Mouse (Mus musculus): ENCODE results near the gene Ccdc102a. TPM values are rescaled to one million over a fixed set of nuclear protein-coding genes. Genes with fewer than 3 reads are reported as not detected.
A peak's percentile ranks its signal among the peaks of the same experiment; 100 is the strongest.

The Ccdc102a gene
- polyA plus RNA-seq, 1 experiment: 5.4 TPM

DNA sequence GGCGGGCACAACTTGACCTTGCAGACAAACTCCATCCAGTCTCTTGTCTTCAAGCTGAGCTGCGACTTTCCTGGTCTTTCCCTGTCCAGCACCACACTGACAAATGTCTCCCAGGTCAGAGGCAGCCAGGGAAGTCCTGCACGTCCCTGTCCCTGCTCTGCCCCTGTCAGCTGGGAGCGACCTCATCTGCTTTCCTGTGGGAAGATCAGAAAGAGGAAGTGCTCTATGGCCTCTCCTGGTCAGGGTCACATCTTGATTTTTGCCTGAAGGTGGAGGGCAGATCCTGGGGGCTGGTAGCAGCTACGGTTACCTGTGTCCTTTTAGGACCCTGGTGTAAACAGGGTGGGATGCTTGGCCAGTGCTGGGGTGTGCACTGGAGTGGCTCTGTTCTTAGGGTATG is 16.0 kb upstream of the Ccdc102a start:
- Histone ChIP-seq H3K4me1 (ENCODE audit: control insufficient read depth, insufficient read depth, low read length) (no peaks in the 10 kb centered on the region), H3K27ac (ENCODE audit: insufficient read depth, low read length) (no peak overlapping the region), H3K27me3 (ENCODE audit: control insufficient read depth, insufficient read depth, low read length, poor library complexity, severe bottlenecking) (no peaks in the 10 kb centered on the region)

DNA sequence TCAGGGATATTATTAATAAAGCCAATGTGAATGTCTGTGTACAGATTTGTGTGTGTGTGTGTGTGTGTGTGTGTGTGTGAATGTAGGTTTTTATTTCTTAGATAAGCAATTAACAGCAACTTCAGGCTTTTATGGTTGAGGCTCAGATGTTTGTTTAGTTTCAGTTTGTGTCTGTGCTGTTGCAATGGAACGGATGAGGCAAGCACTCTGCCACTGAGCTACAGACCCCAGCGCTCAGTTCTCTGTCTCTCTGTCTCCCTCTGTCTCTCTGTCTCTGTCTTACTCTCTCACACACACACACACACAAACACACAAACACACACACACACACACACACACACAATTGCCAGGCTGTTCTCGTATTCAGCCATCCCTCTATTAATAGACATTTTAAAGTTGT is 10.3 kb upstream of the Ccdc102a start:
- H3K4me1 ChIP-seq (ENCODE audit: control insufficient read depth, insufficient read depth, low read length): no peaks in the 10 kb centered on the region
- H3K4me3 ChIP-seq (ENCODE audit: low read depth, low read length): no peak overlapping the region
- H3K9ac ChIP-seq (ENCODE audit: low read depth, poor library complexity, severe bottlenecking): no peak overlapping the region
- no peaks in the 10 kb centered on the region for H3K27me3 ChIP-seq (ENCODE audit: control insufficient read depth, insufficient read depth, low read length, poor library complexity, severe bottlenecking)
- no peaks in the 10 kb centered on the region for H3K9me3 ChIP-seq (replicated peaks; ENCODE audit: control insufficient read depth, insufficient read depth, low read length, poor library complexity, severe bottlenecking)
- no peak overlapping the region for H3K27ac ChIP-seq (ENCODE audit: insufficient read depth, low read length)
- TF ChIP-seq EP300 (IDR thresholded peaks at IDR 0.05; ENCODE audit: insufficient read depth, low read depth, low read length) (no peak), CTCF (IDR thresholded peaks at IDR 0.05; ENCODE audit: low read depth, low read length) (no peak), POLR2A (IDR thresholded peaks at IDR 0.05; ENCODE audit: insufficient read depth, low read length) (no peak)
- no peaks in the 10 kb centered on the region for H3K36me3 ChIP-seq (ENCODE audit: control insufficient read depth, insufficient read depth, low read length, poor library complexity, severe bottlenecking)

More for the DNA sequence above, 16.0 kb upstream of the Ccdc102a start:
- H3K4me3 ChIP-seq (ENCODE audit: low read depth, low read length): no peak overlapping the region
- no peaks in the 10 kb centered on the region for H3K36me3 ChIP-seq (ENCODE audit: control insufficient read depth, insufficient read depth, low read length, poor library complexity, severe bottlenecking)
- no peak for TF ChIP-seq EP300 (IDR thresholded peaks at IDR 0.05; ENCODE audit: insufficient read depth, low read depth, low read length)
- TF ChIP-seq POLR2A (IDR thresholded peaks at IDR 0.05; ENCODE audit: insufficient read depth, low read length): no peak
- TF ChIP-seq CTCF (IDR thresholded peaks at IDR 0.05; ENCODE audit: low read depth, low read length): no peak
- H3K9me3 ChIP-seq (replicated peaks; ENCODE audit: control insufficient read depth, insufficient read depth, low read length, poor library complexity, severe bottlenecking): no peaks in the 10 kb centered on the region
- H3K9ac ChIP-seq (ENCODE audit: low read depth, poor library complexity, severe bottlenecking): no peak overlapping the region

DNA sequence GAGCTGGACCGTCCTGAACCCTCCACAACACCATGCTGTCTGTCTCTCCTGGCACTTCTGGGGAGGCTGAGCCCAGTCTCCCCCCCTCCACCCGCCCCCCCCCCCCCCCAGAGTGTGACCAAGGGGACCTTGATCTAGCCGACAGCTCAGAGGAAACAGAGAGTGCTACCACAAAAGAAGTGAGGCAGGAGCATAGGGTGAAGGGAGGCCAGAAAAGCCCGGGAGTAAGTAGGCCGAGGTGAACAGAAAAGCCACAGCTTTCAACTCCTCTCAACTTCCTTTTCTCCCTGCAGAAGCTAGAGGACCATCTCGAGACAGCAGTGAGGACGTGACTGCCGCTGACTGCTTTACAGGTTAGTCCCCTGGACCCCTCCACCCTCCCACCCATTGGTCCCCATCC is 5.5 kb upstream of the Ccdc102a start, which contains the start of gene Adgrg5:
Gene Adgrg5, plus strand, starts transcription at position 290 of the 400 bp plus-strand sequence.
- Histone ChIP-seq H3K4me3 (ENCODE audit: low read depth, low read length) (no peak within 1 kb of the TSS), H3K9ac (ENCODE audit: low read depth, poor library complexity, severe bottlenecking) (0 out of 2 replicates have a peak within 1 kb of the TSS, but pooled peaks have one; percentile 5), H3K36me3 (ENCODE audit: control insufficient read depth, insufficient read depth, low read length, poor library complexity, severe bottlenecking) (no peaks in the 10 kb centered on the region), H3K4me1 (ENCODE audit: control insufficient read depth, insufficient read depth, low read length) (peaks cover 3% of the 10 kb centered on the region), H3K27ac (ENCODE audit: insufficient read depth, low read length) (peak within 1 kb of the TSS; percentile 60), H3K27me3 (ENCODE audit: control insufficient read depth, insufficient read depth, low read length, poor library complexity, severe bottlenecking) (no peaks in the 10 kb centered on the region), H3K9me3 (replicated peaks; ENCODE audit: control insufficient read depth, insufficient read depth, low read length, poor library complexity, severe bottlenecking) (no peaks in the 10 kb centered on the region)
- TF ChIP-seq CTCF (IDR thresholded peaks at IDR 0.05; ENCODE audit: low read depth, low read length): no peak
- TF ChIP-seq EP300 (IDR thresholded peaks at IDR 0.05; ENCODE audit: insufficient read depth, low read depth, low read length): no peak
- no peak for TF ChIP-seq POLR2A (IDR thresholded peaks at IDR 0.05; ENCODE audit: insufficient read depth, low read length)

DNA sequence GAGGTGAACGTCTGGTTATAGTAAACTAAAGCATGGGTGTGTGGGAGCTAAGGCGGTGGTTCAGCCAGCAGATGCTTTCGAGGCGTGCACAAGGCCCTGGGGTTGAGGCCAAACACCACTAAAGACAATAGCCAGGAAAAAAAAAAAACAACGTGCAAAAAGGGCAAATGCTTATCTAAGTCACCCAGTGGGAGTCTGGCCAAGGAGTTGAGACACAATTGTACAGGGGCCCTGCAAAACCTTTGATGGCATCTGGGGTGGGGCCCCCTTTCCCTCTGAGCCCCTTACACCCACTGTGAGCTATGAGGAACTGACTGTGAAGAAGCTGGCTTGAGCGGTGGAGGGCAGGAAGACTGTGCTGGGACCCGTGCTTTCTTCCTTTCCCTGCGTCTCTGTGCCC is 4.7 kb upstream of the Ccdc102a start:
- Histone ChIP-seq H3K4me3 (ENCODE audit: low read depth, low read length) (no peak overlapping the region), H3K27ac (ENCODE audit: insufficient read depth, low read length) (peak overlapping the region; percentile 76), H3K9me3 (replicated peaks; ENCODE audit: control insufficient read depth, insufficient read depth, low read length, poor library complexity, severe bottlenecking) (no peaks in the 10 kb centered on the region), H3K9ac (ENCODE audit: low read depth, poor library complexity, severe bottlenecking) (0 out of 2 replicates have a peak overlapping the region, but pooled peaks have one; percentile 5), H3K27me3 (ENCODE audit: control insufficient read depth, insufficient read depth, low read length, poor library complexity, severe bottlenecking) (no peaks in the 10 kb centered on the region), H3K4me1 (ENCODE audit: control insufficient read depth, insufficient read depth, low read length) (peaks cover 3% of the 10 kb centered on the region), H3K36me3 (ENCODE audit: control insufficient read depth, insufficient read depth, low read length, poor library complexity, severe bottlenecking) (no peaks in the 10 kb centered on the region)
- TF ChIP-seq POLR2A (IDR thresholded peaks at IDR 0.05; ENCODE audit: insufficient read depth, low read length): no peak
- TF ChIP-seq CTCF (IDR thresholded peaks at IDR 0.05; ENCODE audit: low read depth, low read length): no peak
- peak; percentile 85 for TF ChIP-seq EP300 (IDR thresholded peaks at IDR 0.05; ENCODE audit: insufficient read depth, low read depth, low read length)

DNA sequence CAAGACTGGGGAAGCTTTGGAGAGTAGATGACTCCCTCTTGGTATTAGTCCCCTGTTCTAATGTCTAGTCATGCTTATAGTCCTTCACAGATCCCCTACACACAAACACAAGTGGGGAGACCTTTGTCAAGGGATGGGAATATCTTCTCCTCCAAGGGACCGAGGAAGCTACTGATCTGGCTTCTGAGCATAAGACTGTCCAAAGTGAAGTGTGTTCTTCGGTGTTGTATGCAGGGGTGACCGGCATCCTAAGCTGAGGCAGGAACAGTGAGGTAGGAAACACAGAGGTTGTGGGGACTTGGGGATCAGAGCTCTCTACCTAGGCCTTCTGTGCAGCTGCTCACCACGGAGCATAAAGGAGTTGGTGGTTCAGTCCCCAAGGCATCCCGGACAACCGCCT is 4.3 kb upstream of the Ccdc102a start:
- no peaks in the 10 kb centered on the region for H3K36me3 ChIP-seq (ENCODE audit: control insufficient read depth, insufficient read depth, low read length, poor library complexity, severe bottlenecking)
- TF ChIP-seq EP300 (IDR thresholded peaks at IDR 0.05; ENCODE audit: insufficient read depth, low read depth, low read length) (no peak), CTCF (IDR thresholded peaks at IDR 0.05; ENCODE audit: low read depth, low read length) (no peak), POLR2A (IDR thresholded peaks at IDR 0.05; ENCODE audit: insufficient read depth, low read length) (no peak)
- peak overlapping the region; percentile 76 for H3K27ac ChIP-seq (ENCODE audit: insufficient read depth, low read length)
- H3K9me3 ChIP-seq (replicated peaks; ENCODE audit: control insufficient read depth, insufficient read depth, low read length, poor library complexity, severe bottlenecking): no peaks in the 10 kb centered on the region
- peaks cover 3% of the 10 kb centered on the region for H3K4me1 ChIP-seq (ENCODE audit: control insufficient read depth, insufficient read depth, low read length)
- H3K4me3 ChIP-seq (ENCODE audit: low read depth, low read length): no peak overlapping the region
- H3K27me3 ChIP-seq (ENCODE audit: control insufficient read depth, insufficient read depth, low read length, poor library complexity, severe bottlenecking): no peaks in the 10 kb centered on the region
- no peak overlapping the region for H3K9ac ChIP-seq (ENCODE audit: low read depth, poor library complexity, severe bottlenecking)

DNA sequence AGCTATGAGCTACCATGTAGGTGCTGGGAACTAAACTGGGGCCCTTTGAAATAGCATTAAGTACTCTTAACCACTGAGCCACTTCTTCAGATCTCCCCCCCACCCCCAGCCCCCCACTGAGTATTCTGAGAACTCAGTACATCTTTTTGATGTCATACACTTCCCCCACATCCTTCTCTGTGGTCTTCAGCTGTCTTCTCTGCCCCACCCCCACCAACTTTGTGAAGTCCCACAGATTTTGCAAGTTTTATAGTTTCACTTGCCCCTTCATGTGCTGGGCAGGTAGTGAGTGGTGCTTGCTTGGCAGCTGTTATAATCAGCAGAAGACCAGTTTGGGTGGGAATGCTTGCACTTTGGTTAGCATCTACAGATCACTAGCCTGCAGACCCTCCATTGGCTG is 1.4 kb upstream of the Ccdc102a start:
- H3K9ac ChIP-seq (ENCODE audit: low read depth, poor library complexity, severe bottlenecking): no peak overlapping the region
- peaks cover 3% of the 10 kb centered on the region for H3K4me1 ChIP-seq (ENCODE audit: control insufficient read depth, insufficient read depth, low read length)
- TF ChIP-seq CTCF (IDR thresholded peaks at IDR 0.05; ENCODE audit: low read depth, low read length) (no peak), EP300 (IDR thresholded peaks at IDR 0.05; ENCODE audit: insufficient read depth, low read depth, low read length) (no peak), POLR2A (IDR thresholded peaks at IDR 0.05; ENCODE audit: insufficient read depth, low read length) (no peak)
- H3K27me3 ChIP-seq (ENCODE audit: control insufficient read depth, insufficient read depth, low read length, poor library complexity, severe bottlenecking): no peaks in the 10 kb centered on the region
- no peaks in the 10 kb centered on the region for H3K9me3 ChIP-seq (replicated peaks; ENCODE audit: control insufficient read depth, insufficient read depth, low read length, poor library complexity, severe bottlenecking)
- no peak overlapping the region for H3K27ac ChIP-seq (ENCODE audit: insufficient read depth, low read length)
- no peak overlapping the region for H3K4me3 ChIP-seq (ENCODE audit: low read depth, low read length)
- H3K36me3 ChIP-seq (ENCODE audit: control insufficient read depth, insufficient read depth, low read length, poor library complexity, severe bottlenecking): no peaks in the 10 kb centered on the region

Measured in ES-Bruce4 (cell line).